Mouse (Mus musculus): ENCODE results near the gene Cul5. TPM values are rescaled to one million over a fixed set of nuclear protein-coding genes. Genes with fewer than 3 reads are reported as not detected.

The Cul5 gene
- 10 to 100 TPM; 51.1 to 57.7 TPM for total RNA-seq (2021)

GRCm38 (mm10) chr9:53669680-53670219 lies at the start of gene Cul5:
TSS of gene Cul5 (minus strand) at chr9:53670014.
- intact Hi-C loops (cut with DNase I), result loop anchor here (5.0 kb wide), 2 partner anchors 158 to 422 kb away; partner anchors contain the start of gene Ddx10
- peak in 1 of 2 experiments; percentile 9 for DNase-seq (ENCODE audit: low spot score in 2 of 2)

DNA sequence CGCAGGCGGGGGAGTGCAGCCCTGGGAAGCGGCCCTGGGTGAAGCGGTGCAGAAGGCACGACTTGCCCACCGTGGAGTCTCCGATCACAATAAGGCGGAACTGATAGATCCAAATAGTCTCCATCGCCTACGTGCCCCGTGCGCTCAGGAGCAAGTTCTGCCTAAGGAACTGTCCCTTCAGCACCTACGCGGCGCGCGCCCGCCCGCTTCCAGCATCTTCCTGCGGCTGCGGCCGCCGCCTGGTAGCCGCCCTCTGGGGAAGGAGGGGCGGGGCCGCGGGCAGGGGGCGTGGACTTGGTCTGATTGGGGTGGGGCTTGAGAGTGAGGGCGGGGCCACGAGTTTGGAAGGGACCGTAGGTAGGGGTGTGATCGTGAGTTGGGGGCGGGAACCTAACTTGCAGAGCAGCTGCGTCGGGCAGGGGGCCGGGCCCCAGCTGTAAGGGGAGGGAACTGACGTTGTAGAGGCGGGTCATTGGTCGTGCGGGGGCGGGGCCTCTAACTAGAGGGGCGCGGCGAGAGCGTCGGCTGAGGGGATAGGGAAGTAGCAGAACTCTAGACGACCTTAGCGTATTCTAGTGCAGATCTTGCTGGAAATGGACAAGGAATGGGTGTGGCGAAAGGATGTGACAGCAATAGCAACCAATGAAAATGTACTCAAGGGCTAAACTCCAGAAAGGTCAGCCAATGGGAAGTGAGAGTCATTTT lies 36.3 kb upstream of the Cul5 start, which contains the start of gene Rab39:
Rab39 (minus strand) TSS at position 241 of the 705 bp plus-strand sequence.
- intact Hi-C loops (cut with DNase I), result no loop called here
- peak; percentile 66 to 74 for DNase-seq (ENCODE audit: low spot score in 2 of 2)

DNA sequence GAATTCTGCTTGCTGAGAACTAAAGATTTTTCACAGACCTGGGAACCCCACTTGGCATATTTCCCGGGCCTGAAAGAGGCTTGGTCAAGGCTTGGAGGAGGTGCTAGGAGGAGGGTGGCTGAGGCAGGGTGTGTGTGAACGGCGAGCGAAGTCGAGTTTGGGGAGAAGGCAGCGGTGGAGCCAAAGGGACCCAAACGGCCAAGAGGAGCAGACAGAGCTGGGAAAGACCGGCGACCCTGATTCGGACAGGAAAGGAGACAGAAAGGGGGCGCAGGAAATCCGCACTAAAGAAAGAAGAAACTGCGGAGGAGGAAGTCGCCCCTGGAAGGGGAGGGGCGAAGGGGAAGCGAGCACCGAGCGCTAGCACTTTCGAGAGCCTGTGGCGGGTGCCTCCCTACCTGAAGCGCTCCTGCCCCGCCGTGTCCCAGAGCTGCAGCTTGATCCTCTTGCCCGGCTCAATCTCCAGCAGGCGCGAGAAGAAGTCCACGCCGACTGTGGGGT lies 35.7 kb upstream of the Cul5 start:
- intact Hi-C loops (cut with DNase I), result no loop called here
- peak; percentile 15 to 26 for DNase-seq (ENCODE audit: low spot score in 2 of 2)

- intact Hi-C loops (cut with DNase I), result no loop called here
These were observed 33.2 kb upstream of the Cul5 start for GRCm38 (mm10) chr9:53702991-53703390.

DNA sequence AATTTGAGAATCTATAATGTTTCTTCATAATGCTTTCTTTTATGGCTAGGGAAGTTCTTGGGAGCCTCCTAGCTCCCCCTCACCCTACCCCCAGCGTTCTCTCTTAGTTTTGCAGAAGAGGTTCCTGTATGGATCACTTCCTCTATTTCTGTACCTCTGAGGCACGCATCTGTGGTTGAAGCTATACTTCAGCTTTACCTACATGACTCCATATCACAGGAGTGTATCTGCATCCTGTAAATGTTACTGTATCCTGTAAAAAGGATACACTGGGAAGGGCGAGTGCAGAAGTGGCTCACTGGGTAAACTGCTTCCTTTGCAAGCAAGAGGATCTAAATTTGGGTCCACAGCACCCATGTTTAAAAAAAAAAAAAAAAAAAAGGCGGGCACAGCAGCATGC lies 30.7 kb upstream of the Cul5 start:
- intact Hi-C loops (cut with DNase I), result no loop called here
- no peak for DNase-seq (ENCODE audit: low spot score in 2 of 2)

More at GRCm38 (mm10) chr9:53702991-53703390, 33.2 kb upstream of the Cul5 start:
- DNase-seq (ENCODE audit: low spot score in 2 of 2), result no peak

GRCm38 (mm10) chr9:53695846-53696245 lies 26.0 kb upstream of the Cul5 start:
- DNase-seq (ENCODE audit: low spot score in 2 of 2), result no peak
- intact Hi-C loops (cut with DNase I), result no loop called here

DNA sequence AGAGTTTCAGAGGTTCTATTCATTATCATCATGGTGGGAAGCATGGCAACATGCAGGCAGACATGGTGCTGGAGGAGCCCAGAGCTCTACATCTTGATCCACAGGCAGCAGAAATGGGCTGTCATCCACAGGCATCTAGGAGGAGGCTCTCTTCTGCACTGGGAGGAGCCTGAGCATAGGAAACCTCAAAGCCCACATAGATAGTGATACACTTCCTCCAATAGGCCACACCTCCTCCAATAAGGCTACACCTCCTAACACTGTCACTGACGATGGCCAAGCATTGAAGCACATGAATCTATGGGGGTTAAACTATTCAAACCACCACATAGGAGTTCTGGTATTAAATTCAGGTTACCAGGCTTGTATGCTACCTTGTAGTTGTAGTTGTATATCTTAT lies 23.9 kb upstream of the Cul5 start:
- no peak for DNase-seq (ENCODE audit: low spot score in 2 of 2)
- intact Hi-C loops (cut with DNase I), result no loop called here

DNA sequence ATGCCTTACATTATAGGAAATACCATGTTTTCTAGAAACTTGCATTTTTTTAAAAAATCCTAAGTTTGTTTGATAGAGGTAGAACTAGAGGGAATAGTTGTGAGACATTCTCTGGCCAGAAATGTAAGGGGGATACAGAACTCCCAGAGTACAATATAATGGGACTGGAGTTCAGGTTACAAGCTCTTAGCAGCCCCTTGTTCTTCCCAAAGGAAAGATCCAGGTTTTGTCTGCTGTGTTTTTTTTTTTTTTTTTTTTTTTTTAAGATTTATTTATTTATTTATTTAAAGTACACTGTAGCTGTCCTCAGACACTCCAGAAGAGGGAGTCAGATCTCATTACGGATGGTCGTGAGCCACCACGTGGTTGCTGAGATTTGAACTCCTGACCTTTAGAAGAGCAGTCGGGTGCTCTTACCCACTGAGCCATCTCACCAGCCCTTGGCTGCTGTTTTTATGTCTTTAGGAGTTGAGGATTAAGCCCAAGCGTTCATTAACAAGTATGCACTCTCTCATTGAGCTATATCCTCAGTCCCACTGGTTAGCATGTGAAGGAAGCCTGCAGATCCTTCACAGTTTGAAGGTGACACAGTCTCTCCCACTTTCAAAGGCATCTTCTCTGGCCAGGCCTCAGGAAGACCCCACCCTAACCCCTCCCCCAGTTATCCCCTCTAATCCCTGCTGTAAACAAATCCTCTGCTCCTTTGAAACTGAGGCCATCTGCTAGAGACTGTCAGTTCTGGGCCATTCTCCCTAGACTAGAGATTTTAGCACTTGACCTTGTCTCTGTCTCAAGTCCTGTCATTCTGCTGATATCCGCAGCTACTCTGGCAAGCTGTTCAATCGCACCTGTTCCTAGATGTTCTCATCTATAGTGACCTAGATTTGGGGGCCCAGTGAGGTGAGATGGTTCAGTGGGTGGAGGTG lies 22.2 kb upstream of the Cul5 start:
- intact Hi-C loops (cut with DNase I), result no loop called here
- no peak for DNase-seq (ENCODE audit: low spot score in 2 of 2)

DNA sequence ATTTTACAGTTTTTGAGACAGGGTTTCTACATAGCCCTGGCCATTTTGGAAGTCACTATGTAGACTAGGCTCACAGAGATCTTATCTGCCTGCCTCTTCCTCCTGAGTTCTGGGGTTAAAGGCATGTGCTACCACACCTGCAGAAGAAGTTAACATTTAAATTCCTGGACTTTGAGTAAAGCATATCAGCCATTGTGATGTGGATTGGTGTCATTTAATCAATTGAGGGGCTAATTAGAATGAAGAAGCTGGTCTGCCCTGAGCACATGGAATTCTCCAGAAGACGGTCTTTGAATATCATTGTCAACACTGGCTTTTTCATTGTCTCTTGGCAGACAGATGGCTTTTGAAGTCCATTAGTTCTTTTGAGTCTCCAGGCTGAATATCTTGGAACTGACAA lies 11.0 kb upstream of the Cul5 start:
- no peak for DNase-seq (ENCODE audit: low spot score in 2 of 2)
- intact Hi-C loops (cut with DNase I), result no loop called here

DNA sequence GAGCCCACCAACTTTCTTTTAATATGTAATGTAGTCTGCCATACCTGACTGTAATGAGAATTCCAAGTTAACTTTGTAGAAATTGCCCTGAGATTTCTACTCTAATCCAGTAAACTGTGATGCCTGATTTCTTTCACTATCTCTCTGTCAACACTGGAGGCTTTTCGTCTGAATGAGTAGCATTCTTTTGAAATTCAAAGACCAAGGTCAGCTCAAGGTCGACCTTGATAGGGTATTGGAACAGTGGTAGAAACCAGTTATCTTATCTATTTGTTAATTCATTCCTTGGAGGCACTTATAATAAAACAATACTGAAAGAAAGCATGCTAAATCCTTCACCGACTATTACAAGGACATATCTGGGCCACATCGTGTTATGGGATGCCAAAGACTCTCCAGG lies 7.1 kb upstream of the Cul5 start:
- DNase-seq (ENCODE audit: low spot score in 2 of 2), result no peak
- intact Hi-C loops (cut with DNase I), result no loop called here

DNA sequence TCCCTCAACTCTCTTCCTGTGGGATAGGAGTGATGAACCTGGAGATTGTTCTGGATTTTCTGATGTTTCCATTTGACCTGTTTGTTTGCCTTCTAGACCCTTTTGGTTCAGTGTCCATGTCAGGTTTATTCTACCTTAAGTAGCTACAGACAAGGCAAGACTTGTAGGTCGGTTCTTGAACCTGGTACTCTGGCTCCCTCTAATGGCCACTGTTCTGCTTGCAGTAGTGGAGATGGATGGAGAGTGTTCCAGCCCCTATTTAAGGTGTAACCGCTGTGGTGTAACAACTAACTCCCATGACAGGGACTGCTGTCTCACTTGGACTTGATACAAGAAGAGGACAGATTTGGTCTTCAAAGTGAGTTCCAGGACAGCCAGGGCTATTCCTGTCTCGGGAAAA lies 3.8 kb upstream of the Cul5 start:
- peak; percentile 56 to 59 for DNase-seq (ENCODE audit: low spot score in 2 of 2)
- intact Hi-C loops (cut with DNase I), result no loop called here

- intact Hi-C loops (cut with DNase I), result loop anchor here (5.0 kb wide), 2 partner anchors 160 to 420 kb away; partner anchors contain the start of gene Ddx10
- peak; percentile 90 to 94 for DNase-seq (ENCODE audit: low spot score in 2 of 2)
These were observed 2.7 kb downstream of the Cul5 start for GRCm38 (mm10) chr9:53667020-53667669.

GRCm38 (mm10) chr9:53666665-53667019 lies 3.2 kb downstream of the Cul5 start:
- intact Hi-C loops (cut with DNase I), result loop anchor here (5.0 kb wide), 2 partner anchors 161 to 419 kb away; partner anchors contain the start of gene Ddx10
- no peak for DNase-seq (ENCODE audit: low spot score in 2 of 2)

- no peak for DNase-seq (ENCODE audit: low spot score in 2 of 2)
- intact Hi-C loops (cut with DNase I), result loop anchor here (5.0 kb wide), 2 partner anchors 162 to 418 kb away; partner anchors contain the start of gene Ddx10
These were observed 4.4 kb downstream of the Cul5 start for GRCm38 (mm10) chr9:53665428-53665827.

DNA sequence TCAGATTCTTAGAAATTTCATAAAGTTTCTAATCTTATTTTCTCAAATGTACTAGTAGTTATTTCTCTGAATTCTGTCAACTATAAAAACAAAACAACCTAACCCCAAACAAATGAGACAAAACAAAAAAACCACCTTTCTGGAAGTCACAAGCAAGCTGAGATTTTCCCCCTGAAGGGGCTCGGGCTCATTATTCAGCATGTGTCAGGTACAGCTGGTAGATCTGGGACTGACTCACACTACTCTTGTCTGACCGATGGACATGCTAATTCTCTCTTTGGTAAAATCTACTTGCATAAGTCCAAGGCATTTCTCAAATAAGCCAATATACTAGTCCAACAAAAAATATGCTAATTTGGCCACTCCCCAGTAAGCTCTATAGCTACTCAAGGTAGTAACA lies 5.0 kb downstream of the Cul5 start:
- intact Hi-C loops (cut with DNase I), result loop anchor here (5.0 kb wide), 2 partner anchors 162 to 418 kb away; partner anchors contain the start of gene Ddx10
- DNase-seq (ENCODE audit: low spot score in 2 of 2), result no peak

GRCm38 (mm10) chr9:53634796-53635195 lies 35.0 kb downstream of the Cul5 start:
- DNase-seq (ENCODE audit: low spot score in 2 of 2), result no peak
- intact Hi-C loops (cut with DNase I), result no loop called here

DNA sequence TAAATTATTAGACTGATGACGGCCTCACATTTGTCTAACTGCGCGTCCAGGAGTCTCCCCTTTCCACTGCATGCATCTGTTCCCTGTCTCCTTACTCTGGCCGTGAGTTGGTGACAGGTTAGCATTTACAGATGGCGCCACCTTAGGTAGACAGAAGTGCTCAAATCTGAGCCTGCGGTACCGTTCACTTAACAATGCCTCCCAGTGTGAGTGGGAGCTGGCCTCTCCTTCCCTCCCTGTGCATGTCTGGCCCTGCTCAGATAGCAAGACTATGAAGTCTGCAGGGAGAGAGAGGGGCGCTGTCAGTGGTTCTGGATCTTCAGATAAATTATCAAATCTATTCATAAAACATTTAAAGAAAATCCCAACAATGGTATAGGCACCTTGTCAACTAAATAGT lies 54.6 kb downstream of the Cul5 start:
- intact Hi-C loops (cut with DNase I), result no loop called here
- no peak for DNase-seq (ENCODE audit: low spot score in 2 of 2)

DNA sequence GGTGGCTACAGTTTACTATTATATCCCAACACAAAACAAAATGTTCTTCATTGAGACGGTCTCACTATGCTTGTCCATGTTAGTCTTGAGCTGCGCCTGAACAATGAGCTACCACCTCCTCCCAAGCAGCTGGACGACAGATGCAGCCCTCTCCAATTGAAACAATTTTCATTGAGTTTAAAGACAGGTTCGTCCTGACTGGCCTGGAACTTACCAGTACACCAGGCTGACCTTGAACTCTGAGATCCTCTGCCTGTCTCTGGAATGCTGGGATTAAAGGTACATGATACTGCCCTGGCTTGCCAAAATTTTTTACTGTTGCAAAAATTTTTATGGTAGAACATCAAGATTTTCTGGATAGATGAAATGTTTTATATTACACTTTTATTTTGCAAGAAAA lies 55.5 kb downstream of the Cul5 start:
- intact Hi-C loops (cut with DNase I), result no loop called here
- no peak for DNase-seq (ENCODE audit: low spot score in 2 of 2)

- intact Hi-C loops (cut with DNase I), result no loop called here
- peak; percentile 92 to 93 for DNase-seq (ENCODE audit: low spot score in 2 of 2)
These were observed 59.6 kb downstream of the Cul5 start, which contains the start of gene Acat1 for GRCm38 (mm10) chr9:53609968-53610781. TSS of gene Acat1 (minus strand) at chr9:53610382.
